Mouse (Mus musculus): ENCODE results near the gene Rab3gap1. TPM values are rescaled to one million over a fixed set of nuclear protein-coding genes. Genes with fewer than 3 reads are reported as not detected.

The Rab3gap1 gene
- total and polyA plus RNA-seq, 3 experiments, result 25.8 to 62.3 (median 45.5) TPM

DNA sequence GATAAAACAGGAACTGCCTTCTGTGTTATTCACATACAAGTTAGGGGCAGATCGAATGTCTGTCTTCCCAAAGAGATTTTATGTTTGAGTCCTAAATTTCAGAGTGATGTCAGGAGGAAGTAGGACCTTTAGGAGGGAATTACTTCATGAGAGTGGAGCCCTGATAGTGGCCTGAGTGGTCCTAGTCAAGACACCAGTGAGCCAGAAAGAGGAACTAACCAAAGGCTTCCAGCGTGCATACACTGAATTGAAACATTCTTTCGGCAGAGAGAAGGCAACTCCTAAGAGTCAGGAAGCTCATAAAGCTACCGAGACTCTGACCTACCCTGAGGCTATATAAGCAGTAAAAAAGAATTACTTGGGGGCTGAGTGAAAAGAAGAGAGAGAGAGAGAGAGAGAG lies 32.0 kb upstream of the Rab3gap1 start:
- H3K36me3 ChIP-seq (ENCODE audit: control insufficient read depth in 1 of 2, insufficient read depth in 2 of 2, low read length in 2 of 2), result peaks cover 0 to 6% of the 10 kb centered on the region in 2 experiments; a peak in 2 of 4 replicates

DNA sequence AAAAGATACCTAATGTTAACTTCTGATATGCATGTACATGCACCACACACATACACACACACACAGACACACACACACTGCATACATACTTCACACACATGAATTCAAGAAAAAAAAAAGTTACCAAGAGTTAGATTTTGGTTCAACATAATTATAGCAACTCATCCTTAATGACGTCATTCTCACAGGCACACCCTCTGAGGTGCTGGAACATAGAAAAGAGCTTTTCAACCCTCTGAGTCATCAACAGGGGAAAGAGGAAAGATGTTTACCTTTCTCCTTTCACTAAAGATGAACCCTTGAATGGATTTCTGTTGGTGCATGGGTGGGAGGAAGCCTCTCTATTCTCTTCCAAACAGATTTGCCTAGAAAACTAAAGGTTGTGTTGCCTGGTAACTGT lies 30.0 kb upstream of the Rab3gap1 start:
- H3K4me1 ChIP-seq (ENCODE audit: control insufficient read depth in 1 of 2, insufficient read depth in 2 of 2, low read length in 2 of 2), result peaks cover 8 to 10% of the 10 kb centered on the region in 2 experiments
- no peak overlapping the region for H3K4me3 ChIP-seq (ENCODE audit: control insufficient read depth in 1 of 2, insufficient read depth in 1 of 2, low read depth in 2 of 2, low read length in 2 of 2)
- TF ChIP-seq GABPA (IDR thresholded peaks at IDR 0.05; ENCODE audit: low read depth, low read length) (no peak), USF2 (IDR thresholded peaks at IDR 0.05; ENCODE audit: borderline replicate concordance in 1 of 2, insufficient read depth in 1 of 2, low read depth in 1 of 2, low read length in 2 of 2) (no peak), JUND (IDR thresholded peaks at IDR 0.05; ENCODE audit: low read depth, low read length) (no peak), NRF1 (IDR thresholded peaks at IDR 0.05; ENCODE audit: insufficient read depth, low read depth, low read length, poor library complexity, severe bottlenecking) (no peak), EP300 (IDR thresholded peaks at IDR 0.05; ENCODE audit: low read depth in 1 of 2, low read length in 2 of 2) (no peak), TBP (IDR thresholded peaks at IDR 0.05; ENCODE audit: low read depth, low read length) (no peak), CHD2 (IDR thresholded peaks at IDR 0.05; ENCODE audit: low read length) (no peak), SMC3 (IDR thresholded peaks at IDR 0.05; ENCODE audit: low read depth, low read length) (no peak)
- H3K9ac ChIP-seq (ENCODE audit: control insufficient read depth, low read depth, low read length, poor library complexity, severe bottlenecking), result no peak overlapping the region
- DNase-seq (ENCODE audit: low read depth, low spot score), result no peak
- no peaks in the 10 kb centered on the region for H3K79me2 ChIP-seq (ENCODE audit: control insufficient read depth, insufficient read depth, low read length, poor library complexity)
- H3K27ac ChIP-seq (ENCODE audit: control insufficient read depth, low read depth, low read length), result no peak overlapping the region
- no peaks in the 10 kb centered on the region for H3K9me3 ChIP-seq (replicated peaks; ENCODE audit: insufficient read depth, low read length)
- H3K27me3 ChIP-seq (ENCODE audit: control insufficient read depth in 1 of 2, insufficient read depth in 2 of 2, low read length in 2 of 2), result no peaks in the 10 kb centered on the region
- H3K36me3 ChIP-seq (ENCODE audit: control insufficient read depth in 1 of 2, insufficient read depth in 2 of 2, low read length in 2 of 2), result peaks cover 0 to 3% of the 10 kb centered on the region in 2 experiments; a peak in 2 of 4 replicates

More for the DNA sequence above, 32.0 kb upstream of the Rab3gap1 start:
- peak; percentile 26; the same call in 1 of the 2 replicates for TF ChIP-seq ETS1 (IDR thresholded peaks at IDR 0.05; ENCODE audit: low read depth, low read length)
- TF ChIP-seq MAX (IDR thresholded peaks at IDR 0.05; ENCODE audit: low read length), result peak; percentile 41; the same call in 1 of the 2 replicates
- peak in 1 of 2 experiments; percentile 21; a peak in 1 of 4 replicates for TF ChIP-seq EP300 (IDR thresholded peaks at IDR 0.05; ENCODE audit: low read depth in 1 of 2, low read length in 2 of 2)
- 0 out of 2 replicates have a peak, but pooled peaks have one; percentile 14 for TF ChIP-seq GABPA (IDR thresholded peaks at IDR 0.05; ENCODE audit: low read depth, low read length)
- TF ChIP-seq NELFE (IDR thresholded peaks at IDR 0.05; ENCODE audit: low read depth, low read length), result no peak
- Histone ChIP-seq H3K79me2 (ENCODE audit: control insufficient read depth, insufficient read depth, low read length, poor library complexity) (no peaks in the 10 kb centered on the region), H3K9ac (ENCODE audit: control insufficient read depth, low read depth, low read length, poor library complexity, severe bottlenecking) (peak overlapping the region; percentile 55), H3K9me3 (replicated peaks; ENCODE audit: insufficient read depth, low read length) (no peaks in the 10 kb centered on the region), H3K27me3 (ENCODE audit: control insufficient read depth in 1 of 2, insufficient read depth in 2 of 2, low read length in 2 of 2) (no peaks in the 10 kb centered on the region), H3K4me1 (ENCODE audit: control insufficient read depth in 1 of 2, insufficient read depth in 2 of 2, low read length in 2 of 2) (peaks cover 10 to 12% of the 10 kb centered on the region in 2 experiments), H3K4me3 (ENCODE audit: control insufficient read depth in 1 of 2, insufficient read depth in 1 of 2, low read depth in 2 of 2, low read length in 2 of 2) (peak overlapping the region; percentile 5 to 65; a peak in 3 of 4 replicates), H3K27ac (ENCODE audit: control insufficient read depth, low read depth, low read length) (no peak overlapping the region)
- DNase-seq (ENCODE audit: low read depth, low spot score), result peak; percentile 83

- peak; percentile 43 for DNase-seq (ENCODE audit: low read depth, low spot score)
- peaks cover 0 to 3% of the 10 kb centered on the region in 2 experiments; a peak in 1 of 4 replicates for H3K4me1 ChIP-seq (ENCODE audit: control insufficient read depth in 1 of 2, insufficient read depth in 2 of 2, low read length in 2 of 2)
- H3K36me3 ChIP-seq (ENCODE audit: control insufficient read depth in 1 of 2, insufficient read depth in 2 of 2, low read length in 2 of 2), result peaks cover 0 to 2% of the 10 kb centered on the region in 2 experiments; a peak in 1 of 4 replicates
- H3K27me3 ChIP-seq (ENCODE audit: control insufficient read depth in 1 of 2, insufficient read depth in 2 of 2, low read length in 2 of 2), result no peaks in the 10 kb centered on the region
- no peak overlapping the region for H3K27ac ChIP-seq (ENCODE audit: control insufficient read depth, low read depth, low read length)
- no peaks in the 10 kb centered on the region for H3K79me2 ChIP-seq (ENCODE audit: control insufficient read depth, insufficient read depth, low read length, poor library complexity)
- H3K4me3 ChIP-seq (ENCODE audit: control insufficient read depth in 1 of 2, insufficient read depth in 1 of 2, low read depth in 2 of 2, low read length in 2 of 2), result no peak overlapping the region
- no peaks in the 10 kb centered on the region for H3K9me3 ChIP-seq (replicated peaks; ENCODE audit: insufficient read depth, low read length)
- H3K9ac ChIP-seq (ENCODE audit: control insufficient read depth, low read depth, low read length, poor library complexity, severe bottlenecking), result no peak overlapping the region
- TF ChIP-seq GABPA (IDR thresholded peaks at IDR 0.05; ENCODE audit: low read depth, low read length) (no peak), MXI1 (IDR thresholded peaks at IDR 0.05; ENCODE audit: low read depth, low read length) (no peak), ELF1 (IDR thresholded peaks at IDR 0.05; ENCODE audit: low read depth, low read length) (0 out of 2 replicates have a peak, but pooled peaks have one; percentile 24), MAZ (IDR thresholded peaks at IDR 0.05; ENCODE audit: low read depth, low read length) (peak; percentile 50; the same call in 1 of the 2 replicates), NELFE (IDR thresholded peaks at IDR 0.05; ENCODE audit: low read depth, low read length) (no peak), CHD1 (IDR thresholded peaks at IDR 0.05; ENCODE audit: low read depth, low read length) (no peak), TBP (IDR thresholded peaks at IDR 0.05; ENCODE audit: low read depth, low read length) (no peak), GATA1 (IDR thresholded peaks at IDR 0.05; ENCODE audit: low read depth, low read length) (peak; percentile 73), SMC3 (IDR thresholded peaks at IDR 0.05; ENCODE audit: low read depth, low read length) (no peak), MYB (IDR thresholded peaks at IDR 0.05; ENCODE audit: low read depth, low read length) (no peak), USF2 (IDR thresholded peaks at IDR 0.05; ENCODE audit: borderline replicate concordance in 1 of 2, insufficient read depth in 1 of 2, low read depth in 1 of 2, low read length in 2 of 2) (no peak), POLR2AphosphoS5 (IDR thresholded peaks at IDR 0.05; ENCODE audit: borderline replicate concordance, low read depth, low read length) (no peak), MAX (IDR thresholded peaks at IDR 0.05; ENCODE audit: low read length) (no peak), MAFK (IDR thresholded peaks at IDR 0.05; ENCODE audit: borderline replicate concordance, low read depth, low read length) (no peak), KAT2A (conservative IDR thresholded peaks at IDR 0.05; ENCODE audit: low read depth, low read length) (no peak), ZMIZ1 (IDR thresholded peaks at IDR 0.05; ENCODE audit: low read depth, low read length) (no peak), USF1 (IDR thresholded peaks at IDR 0.05; ENCODE audit: low read depth, low read length) (no peak), E2F4 (IDR thresholded peaks at IDR 0.05; ENCODE audit: borderline replicate concordance, low read depth, low read length) (no peak), CHD2 (IDR thresholded peaks at IDR 0.05; ENCODE audit: low read length) (peak; percentile 17; the same call in 1 of the 2 replicates)
These were observed 23.1 kb upstream of the Rab3gap1 start for GRCm38 (mm10) chr1:127845472-127845871.
